Comparison of ENCODE assay signal across 8 mouse cellular contexts in the genomic region with DNA sequence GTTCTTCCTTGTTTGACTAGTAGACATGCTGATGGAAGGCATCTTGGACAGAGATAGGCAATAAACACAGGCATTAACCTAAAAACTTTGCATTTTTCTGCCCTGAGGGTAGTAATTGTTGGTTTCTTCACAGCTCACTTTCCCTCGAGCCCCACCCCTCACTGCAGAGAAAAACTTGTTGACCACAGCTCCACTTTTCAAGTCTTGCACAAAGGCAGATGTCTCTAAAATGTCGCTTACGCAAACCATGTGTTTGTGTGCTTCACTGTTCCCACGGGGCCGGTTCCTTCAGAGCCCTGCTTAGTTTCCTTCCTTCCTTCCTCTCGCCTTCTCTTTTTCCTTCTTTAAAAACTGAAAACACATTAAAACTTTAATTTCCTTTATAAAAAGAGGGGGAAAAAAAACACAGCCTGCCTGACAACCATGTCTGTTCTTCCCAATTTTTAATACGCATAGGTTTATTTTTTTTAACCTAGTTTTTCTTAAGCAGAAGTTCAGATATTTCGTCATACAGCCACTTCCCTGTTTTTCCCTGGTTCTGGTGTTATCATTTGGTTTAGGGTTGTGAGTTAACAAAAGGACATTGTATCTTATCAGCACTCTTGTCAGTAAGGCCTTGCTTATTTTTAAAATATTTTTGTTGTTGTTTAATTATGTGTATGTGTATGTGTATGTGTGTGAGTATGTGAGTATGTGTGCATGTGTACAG.
DNase-seq lines count a peak whose midpoint lies in the region; ATAC-seq and TF ChIP-seq lines count a peak whose summit lies in the region.

No protein-coding gene starts in this region.

- H3K9ac ChIP-seq in heart, embryonic 15.5 days, result no peak overlapping the region
- H3K9ac ChIP-seq in lung, embryonic 14.5 days, result no peak overlapping the region
- H3K9ac ChIP-seq in midbrain, embryonic 14.5 days (replicated peaks; ENCODE audit: low read length), result no peak overlapping the region

- no peaks in the 10 kb centered on the region for H3K36me3 ChIP-seq in heart, embryonic 15.5 days
- H3K36me3 ChIP-seq in lung, embryonic 14.5 days (ENCODE audit: insufficient read depth), result no peaks in the 10 kb centered on the region
- no peaks in the 10 kb centered on the region for H3K36me3 ChIP-seq in midbrain, embryonic 14.5 days (ENCODE audit: control insufficient read depth, insufficient read depth, low read length)

- no peaks in the 10 kb centered on the region for H3K9me3 ChIP-seq in heart, embryonic 15.5 days (replicated peaks)
- H3K9me3 ChIP-seq in lung, embryonic 14.5 days (ENCODE audit: low read depth, low read length), result no peaks in the 10 kb centered on the region
- H3K9me3 ChIP-seq in midbrain, embryonic 14.5 days (ENCODE audit: control insufficient read depth, low read length), result no peaks in the 10 kb centered on the region

- no peak for TF ChIP-seq CTCF in layer of hippocampus, adult 2 months (conservative IDR thresholded peaks at IDR 0.05)
- no peak for TF ChIP-seq CTCF in lung, embryonic 14.5 days (IDR thresholded peaks at IDR 0.05; ENCODE audit: low read depth)

- peak overlapping the region; percentile 43; the same call in 1 of the 2 replicates for H3K27ac ChIP-seq in layer of hippocampus, adult 2 months
- H3K27ac ChIP-seq in heart, embryonic 15.5 days, result peak overlapping the region; percentile 43
- H3K27ac ChIP-seq in lung, embryonic 14.5 days (ENCODE audit: low read depth), result 0 out of 2 replicates have a peak overlapping the region, but pooled peaks have one; percentile 2
- H3K27ac ChIP-seq in midbrain, embryonic 14.5 days (replicated peaks; ENCODE audit: low read depth, low read length), result no peak overlapping the region

- peaks cover 53% of the 10 kb centered on the region for H3K4me1 ChIP-seq in heart, embryonic 15.5 days (replicated peaks)
- no peaks in the 10 kb centered on the region for H3K4me1 ChIP-seq in lung, embryonic 14.5 days (ENCODE audit: insufficient read depth)
- peaks cover 3% of the 10 kb centered on the region; the same call in 1 of the 2 replicates for H3K4me1 ChIP-seq in midbrain, embryonic 14.5 days (ENCODE audit: control insufficient read depth, insufficient read depth, low read length)

- DNase-seq in layer of hippocampus, adult 2 months (ENCODE audit: low spot score in 2 of 2), result no peak
- DNase-seq in layer of hippocampus, adult 9-10 months (ENCODE audit: low spot score), result no peak
- DNase-seq in embryo, embryonic 10.5 days (ENCODE audit: low spot score), result peak; percentile 20
- DNase-seq in lung, embryonic 14.5 days, result peak; percentile 55
- DNase-seq in thymus, postnatal 10 days (ENCODE audit: low spot score in 2 of 2), result peak; percentile 17 to 33
- DNase-seq in cerebellum, postnatal 10 days, result no peak
- no peak for DNase-seq in midbrain, embryonic 14.5 days

- no peaks in the 10 kb centered on the region for H3K27me3 ChIP-seq in heart, embryonic 15.5 days
- H3K27me3 ChIP-seq in lung, embryonic 14.5 days (ENCODE audit: insufficient read depth, low read length), result no peaks in the 10 kb centered on the region
- no peaks in the 10 kb centered on the region for H3K27me3 ChIP-seq in midbrain, embryonic 14.5 days (ENCODE audit: control insufficient read depth, insufficient read depth, low read length)

- ATAC-seq in heart, embryonic 15.5 days (replicated peaks; ENCODE audit: insufficient number of reproducible peaks, insufficient read depth, low FRiP score, low read depth), result no peak
- no peak for ATAC-seq in lung, embryonic 14.5 days (ENCODE audit: insufficient read depth)
- ATAC-seq in midbrain, embryonic 14.5 days (ENCODE audit: low FRiP score, low TSS enrichment), result no peak

- no peak overlapping the region for H3K4me3 ChIP-seq in layer of hippocampus, adult 2 months
- no peak overlapping the region for H3K4me3 ChIP-seq in heart, embryonic 15.5 days
- no peak overlapping the region for H3K4me3 ChIP-seq in lung, embryonic 14.5 days (ENCODE audit: low read depth, low read length)
- H3K4me3 ChIP-seq in midbrain, embryonic 14.5 days (replicated peaks; ENCODE audit: low read depth, low read length), result no peak overlapping the region

- H3K4me2 ChIP-seq in heart, embryonic 15.5 days, result no peak overlapping the region
- no peak overlapping the region for H3K4me2 ChIP-seq in lung, embryonic 14.5 days
- no peak overlapping the region for H3K4me2 ChIP-seq in midbrain, embryonic 14.5 days (ENCODE audit: low read length)

- WGBS in heart, embryonic 15.5 days, result 42% methylated on average over 8 of the region's 8 CpGs
- 40% methylated on average over 8 of the region's 8 CpGs for whole genome bisulfite sequencing in lung, embryonic 14.5 days
- 87% methylated on average over 8 of the region's 8 CpGs for WGBS in midbrain, embryonic 14.5 days

Comparison
In these comparisons a context has a peak if more than half of its experiments do, and no peak if none do; other contexts are left out.
1. DNase-seq: peak in embryo, embryonic 10.5 days (single experiment), lung, embryonic 14.5 days (single experiment) and thymus, postnatal 10 days (2 of 2); none in layer of hippocampus, adult 2 months (0 of 2), layer of hippocampus, adult 9-10 months (single experiment), cerebellum, postnatal 10 days (0 of 2) and midbrain, embryonic 14.5 days (single experiment).